Mouse (Mus musculus): Measurements from ENCODE around the gene Ccnj. TPM values are rescaled to one million over a fixed set of nuclear protein-coding genes. Genes with fewer than 3 reads are reported as not detected.

Gene Ccnj
- total and polyA plus RNA-seq, 2 experiments from 2014 or later: 2.4 to 5.0 TPM

GRCm38 (mm10) chr19:40872955-40873665 lies 42.0 kb downstream of the Ccnj start:
- TF ChIP-seq CTCF (IDR thresholded peaks at IDR 0.05; ENCODE audit: low read depth): peak; percentile 51
- TF ChIP-seq EP300 (IDR thresholded peaks at IDR 0.05; ENCODE audit: low read depth): no peak
- 2% methylated on average over 51 of the region's 51 CpGs for WGBS
- Histone ChIP-seq H3K27me3 (ENCODE audit: control insufficient read depth, insufficient read depth, low read length) (peaks cover 37% of the 10 kb centered on the region), H3K36me3 (replicated peaks; ENCODE audit: control insufficient read depth, insufficient read depth, low read length) (no peaks in the 10 kb centered on the region), H3K9me3 (replicated peaks; ENCODE audit: control insufficient read depth, low read length) (0 out of 2 replicates have a peak, but pooled peaks cover 4% of the 10 kb centered on the region), H3K4me3 (ENCODE audit: low read depth, low read length) (peak overlapping the region; percentile 47), H3K4me1 (ENCODE audit: control insufficient read depth, insufficient read depth) (no peaks in the 10 kb centered on the region), H3K9ac (replicated peaks; ENCODE audit: low read depth, low read length) (no peak overlapping the region), H3K4me2 (ENCODE audit: low read depth, low read length) (peak overlapping the region; percentile 66), H3K27ac (ENCODE audit: low read depth) (no peak overlapping the region)
- DNase-seq (ENCODE audit: low spot score) (peak; percentile 91), ATAC-seq (ENCODE audit: insufficient read depth, low read depth) (peak; percentile 97)

GRCm38 (mm10) chr19:40881700-40882099 lies 50.6 kb downstream of the Ccnj start:
- DNase-seq (ENCODE audit: low spot score) (no peak), ATAC-seq (ENCODE audit: insufficient read depth, low read depth) (no peak)
- WGBS: 74% methylated on average over 4 of the region's 4 CpGs
- TF ChIP-seq EP300 (IDR thresholded peaks at IDR 0.05; ENCODE audit: low read depth): no peak
- TF ChIP-seq CTCF (IDR thresholded peaks at IDR 0.05; ENCODE audit: low read depth): no peak
- H3K9ac ChIP-seq (replicated peaks; ENCODE audit: low read depth, low read length): no peak overlapping the region
- peaks cover 70% of the 10 kb centered on the region for H3K27me3 ChIP-seq (ENCODE audit: control insufficient read depth, insufficient read depth, low read length)
- H3K4me1 ChIP-seq (ENCODE audit: control insufficient read depth, insufficient read depth): no peaks in the 10 kb centered on the region
- no peaks in the 10 kb centered on the region for H3K36me3 ChIP-seq (replicated peaks; ENCODE audit: control insufficient read depth, insufficient read depth, low read length)
- no peak overlapping the region for H3K27ac ChIP-seq (ENCODE audit: low read depth)
- no peaks in the 10 kb centered on the region for H3K9me3 ChIP-seq (replicated peaks; ENCODE audit: control insufficient read depth, low read length)
- no peak overlapping the region for H3K4me3 ChIP-seq (ENCODE audit: low read depth, low read length)
- H3K4me2 ChIP-seq (ENCODE audit: low read depth, low read length): no peak overlapping the region

GRCm38 (mm10) chr19:40888887-40889286 lies 57.8 kb downstream of the Ccnj start:
- peaks cover 5% of the 10 kb centered on the region for H3K9me3 ChIP-seq (replicated peaks; ENCODE audit: control insufficient read depth, low read length)
- no peaks in the 10 kb centered on the region for H3K36me3 ChIP-seq (replicated peaks; ENCODE audit: control insufficient read depth, insufficient read depth, low read length)
- TF ChIP-seq EP300 (IDR thresholded peaks at IDR 0.05; ENCODE audit: low read depth) (no peak), CTCF (IDR thresholded peaks at IDR 0.05; ENCODE audit: low read depth) (no peak)
- H3K9ac ChIP-seq (replicated peaks; ENCODE audit: low read depth, low read length): no peak overlapping the region
- ATAC-seq (ENCODE audit: insufficient read depth, low read depth) (no peak), DNase-seq (ENCODE audit: low spot score) (no peak)
- H3K4me3 ChIP-seq (ENCODE audit: low read depth, low read length): no peak overlapping the region
- WGBS: 79% methylated on average over 1 of the region's 1 CpGs
- no peak overlapping the region for H3K4me2 ChIP-seq (ENCODE audit: low read depth, low read length)
- H3K27ac ChIP-seq (ENCODE audit: low read depth): no peak overlapping the region
- peaks cover 66% of the 10 kb centered on the region for H3K27me3 ChIP-seq (ENCODE audit: control insufficient read depth, insufficient read depth, low read length)
- no peaks in the 10 kb centered on the region for H3K4me1 ChIP-seq (ENCODE audit: control insufficient read depth, insufficient read depth)

GRCm38 (mm10) chr19:40894071-40894506 lies 63.0 kb downstream of the Ccnj start:
- peak overlapping the region; percentile 78 for H3K27ac ChIP-seq (ENCODE audit: low read depth)
- H3K36me3 ChIP-seq (replicated peaks; ENCODE audit: control insufficient read depth, insufficient read depth, low read length): no peaks in the 10 kb centered on the region
- peak overlapping the region; percentile 59 for H3K4me3 ChIP-seq (ENCODE audit: low read depth, low read length)
- peaks cover 36% of the 10 kb centered on the region for H3K27me3 ChIP-seq (ENCODE audit: control insufficient read depth, insufficient read depth, low read length)
- no peak for TF ChIP-seq CTCF (IDR thresholded peaks at IDR 0.05; ENCODE audit: low read depth)
- TF ChIP-seq EP300 (IDR thresholded peaks at IDR 0.05; ENCODE audit: low read depth): no peak
- WGBS: 50% methylated on average over 21 of the region's 21 CpGs
- H3K9me3 ChIP-seq (replicated peaks; ENCODE audit: control insufficient read depth, low read length): peaks cover 7% of the 10 kb centered on the region
- DNase-seq (ENCODE audit: low spot score): no peak
- no peaks in the 10 kb centered on the region for H3K4me1 ChIP-seq (ENCODE audit: control insufficient read depth, insufficient read depth)
- no peak; the same call in none of the 2 replicates for ATAC-seq (ENCODE audit: insufficient read depth, low read depth)
- peak overlapping the region; percentile 66 for H3K4me2 ChIP-seq (ENCODE audit: low read depth, low read length)
- H3K9ac ChIP-seq (replicated peaks; ENCODE audit: low read depth, low read length): peak overlapping the region; percentile 56; the same call in 1 of the 2 replicates

GRCm38 (mm10) chr19:40894519-40895392 lies 63.7 kb downstream of the Ccnj start, which contains the start of gene Zfp518a:
TSS of gene Zfp518a (plus strand) at chr19:40894705.
- DNase-seq (ENCODE audit: low spot score) (peak; percentile 85), ATAC-seq (ENCODE audit: insufficient read depth, low read depth) (peak; percentile 94)
- TF ChIP-seq CTCF (IDR thresholded peaks at IDR 0.05; ENCODE audit: low read depth) (no peak), EP300 (IDR thresholded peaks at IDR 0.05; ENCODE audit: low read depth) (no peak)
- Histone ChIP-seq H3K4me3 (ENCODE audit: low read depth, low read length) (peak within 1 kb of the TSS; percentile 59), H3K4me2 (ENCODE audit: low read depth, low read length) (peak within 1 kb of the TSS; percentile 66), H3K36me3 (replicated peaks; ENCODE audit: control insufficient read depth, insufficient read depth, low read length) (no peaks in the 10 kb centered on the region), H3K27ac (ENCODE audit: low read depth) (peak within 1 kb of the TSS; percentile 78), H3K27me3 (ENCODE audit: control insufficient read depth, insufficient read depth, low read length) (peaks cover 32% of the 10 kb centered on the region), H3K4me1 (ENCODE audit: control insufficient read depth, insufficient read depth) (no peaks in the 10 kb centered on the region), H3K9me3 (replicated peaks; ENCODE audit: control insufficient read depth, low read length) (peaks cover 7% of the 10 kb centered on the region), H3K9ac (replicated peaks; ENCODE audit: low read depth, low read length) (peak within 1 kb of the TSS; percentile 56)
- 1% methylated on average over 89 of the region's 89 CpGs for WGBS
